Mouse (Mus musculus) spleen, postnatal 36 days (tissue): ENCODE data around the gene Ttc16.
A peak's percentile ranks its signal among the peaks of the same experiment; 100 is the strongest.

Source experiments
- DNase-seq, 2 experiments: peaks; one replicate each; pipeline ENCODE4 v3.0.0; 2022; ENCODE audit warnings: low spot score in 2 of 2, mixed read lengths in 1 of 2

Ttc16 gene

DNA sequence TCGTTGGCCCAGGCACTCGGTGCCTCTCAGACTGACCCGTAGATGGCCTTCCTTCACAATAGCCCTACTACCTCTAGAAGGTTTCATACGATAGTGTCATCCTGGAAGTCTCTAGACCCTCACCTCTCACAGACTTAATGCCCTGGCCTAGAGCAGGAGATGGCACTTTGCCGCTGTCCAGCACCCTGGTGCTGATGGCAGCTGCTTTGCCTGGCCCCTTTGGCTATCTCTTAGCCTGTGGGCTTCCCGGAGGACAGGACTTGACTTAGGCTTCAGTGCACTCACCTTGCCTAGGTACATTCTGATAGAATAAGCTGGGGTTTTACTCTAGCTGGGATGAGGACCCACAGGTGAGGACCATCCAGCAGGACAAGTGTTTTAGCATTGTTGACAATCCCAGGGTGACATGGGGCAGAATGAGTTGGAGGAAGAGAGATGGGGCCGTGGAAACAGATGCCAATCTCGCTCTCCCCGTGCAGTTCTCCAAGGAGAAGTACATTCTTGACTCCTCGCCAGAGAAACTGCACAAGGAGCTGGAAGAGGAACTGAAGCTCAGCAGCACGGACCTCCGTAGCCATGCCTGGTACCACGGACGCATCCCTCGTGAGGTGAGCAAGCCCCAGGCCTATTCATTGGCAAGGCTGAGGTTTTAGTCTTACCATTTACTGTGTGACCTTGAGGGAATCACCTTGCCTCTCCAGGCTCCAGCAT lies 31.0 kb downstream of the Ttc16 start:
- DNase-seq: no peak

DNA sequence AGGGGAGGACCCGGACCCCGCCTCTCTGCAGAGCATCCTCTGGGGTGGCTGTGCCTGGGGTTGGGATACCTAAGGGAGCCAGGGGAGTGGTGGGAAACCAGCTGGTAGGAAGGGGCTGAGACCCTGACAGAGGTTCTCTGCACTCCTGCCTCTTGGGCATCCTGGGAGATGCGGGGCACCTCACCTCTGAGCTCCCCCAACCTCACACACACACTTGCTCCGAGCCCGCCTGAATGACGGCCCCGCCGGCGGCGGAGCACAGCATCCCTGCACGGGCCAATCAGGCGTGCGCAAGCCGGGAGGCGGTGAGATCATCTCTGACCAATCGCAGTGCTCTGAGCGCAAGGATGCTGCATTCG lies 33.3 kb downstream of the Ttc16 start:
- DNase-seq: no peak

DNA sequence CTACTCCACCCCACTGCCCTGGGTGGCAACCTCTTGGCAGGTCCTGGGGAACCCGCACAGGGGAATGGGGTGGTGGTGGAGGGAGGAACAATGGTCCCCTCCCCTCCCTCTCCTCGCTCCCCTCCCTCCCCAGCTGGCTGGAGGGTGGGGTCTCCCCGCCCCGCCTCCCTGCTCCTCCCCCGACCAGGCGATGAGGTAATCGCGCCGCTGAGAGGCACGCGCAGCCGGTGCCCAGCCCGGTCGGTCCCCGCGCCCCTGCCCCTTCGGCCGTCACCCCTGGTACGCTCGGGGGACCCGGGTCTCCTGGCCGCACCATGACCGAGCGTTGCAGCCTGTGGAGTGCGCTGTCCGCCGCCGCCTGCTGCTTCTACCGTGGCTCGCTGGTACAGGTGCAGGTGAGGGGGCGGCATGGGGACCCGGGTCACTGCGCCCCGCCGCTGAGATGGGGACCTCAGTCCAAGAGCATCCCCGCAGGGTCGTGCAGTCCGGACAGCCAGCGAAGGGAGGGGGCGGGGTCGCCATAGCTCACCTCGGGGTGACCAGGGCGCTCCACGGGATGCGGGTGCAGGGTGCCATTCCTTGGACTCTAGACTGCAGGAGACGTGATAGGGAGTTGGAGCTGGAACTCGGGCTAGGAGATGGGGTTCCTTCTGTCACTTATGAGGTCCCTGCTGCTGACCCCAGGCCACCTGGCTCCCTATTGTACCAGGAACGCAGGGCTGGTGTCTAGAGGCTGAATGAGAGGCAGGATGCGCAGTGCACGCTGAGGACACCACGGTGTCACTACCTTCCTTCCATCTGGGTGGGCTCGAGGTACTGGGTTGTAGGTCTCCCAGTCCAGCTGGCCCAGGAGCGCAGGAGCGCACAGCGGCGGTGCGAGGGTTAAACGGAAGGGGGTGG lies 33.9 kb downstream of the Ttc16 start:
- DNase-seq: no peak

DNA sequence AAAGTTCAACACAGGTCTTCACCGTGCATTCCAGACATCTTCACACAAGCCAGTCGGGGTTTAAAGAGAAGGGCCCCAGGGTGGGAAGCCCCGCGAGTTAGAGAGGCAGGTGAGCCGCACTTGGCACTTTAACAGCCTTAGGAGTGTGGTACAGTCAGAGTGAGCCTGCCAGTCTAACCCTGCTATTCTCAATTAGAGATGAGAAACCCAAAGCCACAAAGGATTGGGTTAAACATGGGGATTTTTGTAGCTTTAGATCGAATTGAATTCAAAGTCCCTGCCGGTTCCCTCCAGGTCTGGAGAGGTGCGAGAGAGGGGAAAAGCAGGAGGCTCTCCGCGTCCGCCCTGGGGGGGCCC lies 34.5 kb downstream of the Ttc16 start, which contains the start of gene 6330409D20Rik:
TSS of gene 6330409D20Rik (minus strand) at position 101 of the 357 bp plus-strand sequence.
- DNase-seq: no peak

DNA sequence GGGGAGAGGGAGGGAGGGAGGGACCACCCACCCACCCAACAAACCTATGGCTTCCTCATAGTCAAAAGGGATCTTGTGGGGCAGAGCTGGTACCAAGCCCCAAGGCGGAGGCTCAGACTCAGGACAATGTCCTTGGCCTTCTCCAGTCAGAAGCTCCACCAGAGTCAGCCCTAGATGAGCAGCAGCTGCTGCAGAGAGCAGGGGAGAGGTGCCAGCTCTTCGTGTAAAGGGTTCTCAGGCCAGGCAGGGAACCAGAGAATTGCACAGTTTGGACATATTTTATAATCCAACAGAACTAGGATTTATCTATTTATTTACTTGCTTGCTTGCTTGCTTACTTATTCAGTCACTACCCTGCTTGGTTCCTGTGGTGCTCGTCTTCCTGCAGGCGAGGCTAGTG lies 36.1 kb downstream of the Ttc16 start:
- DNase-seq: no peak

DNA sequence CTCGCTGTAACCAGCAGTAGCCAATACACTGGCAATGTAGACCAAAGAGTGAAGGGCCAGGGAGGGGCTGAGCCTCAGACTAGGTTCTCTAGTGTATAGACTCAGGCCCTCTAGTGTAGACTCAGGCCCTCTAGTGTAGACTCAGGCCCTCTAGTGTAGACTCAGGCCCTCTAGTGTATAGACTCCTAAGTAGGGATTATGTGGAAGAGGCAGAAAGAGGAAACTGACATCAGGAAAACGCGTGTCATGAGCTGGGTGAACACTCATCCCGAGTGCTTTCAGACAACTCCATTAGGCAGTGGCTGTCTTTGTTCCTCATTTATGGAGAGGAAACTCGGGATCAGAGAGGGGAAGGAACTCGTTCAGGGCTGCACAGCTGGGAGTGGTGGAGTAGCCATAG lies 38.4 kb downstream of the Ttc16 start:
- no peak for DNase-seq

DNA sequence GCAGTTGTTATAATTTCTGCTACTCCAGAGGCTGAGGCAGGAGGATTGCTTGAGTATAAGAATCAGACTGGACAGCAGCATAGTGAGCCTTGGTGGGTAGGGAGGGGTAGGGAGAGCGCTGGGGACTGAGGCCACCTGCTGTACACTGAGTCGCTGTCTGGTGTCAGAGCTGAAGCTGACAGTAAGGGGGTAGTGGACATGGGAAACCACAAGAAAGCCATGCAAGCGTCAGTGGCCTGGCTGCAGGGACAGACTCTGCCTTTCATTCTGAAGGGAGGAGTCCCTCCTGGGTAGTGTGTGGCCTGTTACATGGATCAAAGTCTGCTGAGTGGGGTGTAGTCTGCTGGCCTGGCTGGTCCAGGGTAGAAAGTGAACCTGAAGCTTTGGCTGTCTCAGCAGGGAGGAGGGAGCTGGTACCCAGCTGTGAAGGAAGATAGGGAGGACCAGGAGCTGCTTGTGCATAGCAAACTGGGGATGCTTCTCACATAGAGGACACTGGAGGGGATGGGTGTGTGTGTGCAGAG lies 39.1 kb downstream of the Ttc16 start:
- no peak for DNase-seq

DNA sequence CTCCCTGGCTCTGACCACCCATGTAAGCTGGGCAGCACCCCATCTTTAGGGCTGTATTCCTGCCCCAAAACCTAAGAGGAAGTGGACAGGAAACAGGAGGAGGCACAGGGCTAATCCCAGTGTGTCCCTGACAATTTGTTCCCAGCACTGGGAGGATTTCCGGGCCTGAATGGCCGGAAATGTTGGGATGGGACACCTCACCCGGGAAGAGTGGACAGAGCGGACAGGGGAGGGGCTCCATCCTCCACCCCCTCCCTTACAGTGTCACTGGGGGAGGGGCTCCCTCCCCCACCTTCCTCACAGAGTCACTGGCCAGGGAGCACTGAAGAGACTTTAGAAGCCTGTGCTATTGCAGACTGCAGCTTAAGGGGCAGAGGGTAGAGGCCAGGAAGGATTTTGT lies 40.5 kb downstream of the Ttc16 start:
- DNase-seq: no peak

DNA sequence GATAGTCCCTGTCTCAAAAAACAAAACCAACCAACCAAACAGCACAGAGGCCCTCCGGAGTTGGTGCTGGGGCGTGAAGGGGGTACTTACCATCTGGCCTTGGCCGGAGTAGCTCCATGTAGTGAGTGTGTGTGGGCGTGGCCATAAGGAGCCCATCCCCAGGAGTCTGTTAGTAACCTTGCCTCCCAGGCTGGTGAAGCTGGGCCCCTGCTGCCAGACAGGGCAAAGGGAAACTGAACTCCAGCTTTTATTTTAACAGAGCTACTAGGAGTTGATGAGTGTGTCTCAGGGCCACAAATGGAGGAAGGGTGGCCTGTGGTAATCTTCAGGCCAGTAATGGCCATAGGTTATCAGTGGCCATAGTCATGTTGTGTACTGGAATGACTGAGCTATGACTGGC lies 41.0 kb downstream of the Ttc16 start:
- no peak for DNase-seq

DNA sequence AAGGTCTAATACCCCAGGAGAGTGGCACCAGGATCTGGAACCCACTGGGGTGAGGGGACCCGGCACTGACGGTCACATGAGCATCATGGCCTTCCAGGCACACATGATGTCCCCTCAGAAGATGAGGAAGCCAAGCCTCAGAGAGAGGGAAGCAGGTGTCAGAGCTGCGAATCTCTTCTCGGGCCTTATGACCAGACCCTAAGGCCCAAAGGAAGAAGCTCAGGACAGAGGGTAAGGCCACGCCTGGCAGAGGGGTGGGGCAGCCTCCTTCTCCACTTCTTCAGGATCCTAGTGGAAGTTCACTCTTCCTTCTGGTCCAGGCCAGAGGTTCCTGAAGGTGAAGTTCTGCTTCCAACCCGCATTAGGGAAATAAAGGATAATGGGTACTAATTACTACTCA lies 42.7 kb downstream of the Ttc16 start:
- DNase-seq: no peak

DNA sequence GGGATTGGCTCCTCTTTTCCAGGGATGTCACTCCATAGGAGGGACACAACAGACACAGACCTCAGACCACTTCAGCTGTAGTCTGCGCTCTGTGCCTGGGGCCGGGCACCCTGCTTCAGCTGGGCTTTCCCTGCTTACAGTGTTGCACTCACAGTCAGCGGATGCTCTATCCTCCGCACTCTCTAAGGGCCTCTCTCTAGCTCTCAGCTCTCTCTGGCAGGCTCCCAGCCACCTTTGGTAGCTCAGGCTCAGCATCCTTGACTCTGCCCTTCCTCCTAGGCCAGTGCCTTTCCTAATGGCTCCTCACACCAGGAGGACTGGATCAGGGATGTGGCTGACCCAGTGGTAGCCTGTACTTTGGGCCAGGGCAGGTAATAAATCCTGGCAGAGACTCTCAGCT lies 43.5 kb downstream of the Ttc16 start:
- DNase-seq: no peak

DNA sequence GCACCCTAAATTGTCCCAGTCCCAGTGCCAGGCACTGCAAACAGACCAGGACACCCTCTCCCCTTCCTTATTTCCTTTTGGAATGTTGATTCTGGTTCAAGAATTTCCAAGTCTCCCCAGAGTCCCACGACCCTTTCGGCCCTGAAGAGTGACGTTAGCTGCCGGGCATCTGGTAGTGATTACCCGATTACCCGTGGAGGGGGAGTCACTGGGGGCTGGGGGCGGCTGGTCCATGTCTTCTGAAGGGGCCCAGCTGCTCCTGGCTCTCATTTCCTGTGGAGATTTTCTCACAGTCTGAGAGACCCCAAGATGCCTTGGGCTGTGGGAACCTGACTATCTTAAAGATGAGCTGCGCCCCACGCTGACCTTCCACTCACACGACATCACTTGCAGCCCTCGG lies 44.6 kb downstream of the Ttc16 start:
- DNase-seq: no peak

DNA sequence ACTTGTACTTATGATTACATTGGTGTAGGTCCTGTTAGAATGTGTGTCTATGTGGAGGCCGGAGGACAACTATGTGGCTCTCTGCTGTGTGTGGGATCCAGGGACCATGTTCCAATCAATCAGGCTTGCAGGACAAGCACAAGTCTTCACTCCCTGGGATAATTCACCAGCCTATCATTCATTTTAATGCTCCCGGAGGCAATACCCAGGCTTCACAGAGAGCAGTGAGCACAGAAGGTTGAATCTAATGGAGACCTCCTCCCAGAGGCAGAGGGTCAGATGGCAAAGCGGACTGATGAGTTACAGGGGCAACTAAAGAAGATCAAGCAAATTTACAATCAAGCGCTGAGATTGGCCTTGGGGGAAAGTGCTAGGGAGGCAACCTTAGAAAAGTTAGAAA lies 45.9 kb downstream of the Ttc16 start:
- DNase-seq: no peak

DNA sequence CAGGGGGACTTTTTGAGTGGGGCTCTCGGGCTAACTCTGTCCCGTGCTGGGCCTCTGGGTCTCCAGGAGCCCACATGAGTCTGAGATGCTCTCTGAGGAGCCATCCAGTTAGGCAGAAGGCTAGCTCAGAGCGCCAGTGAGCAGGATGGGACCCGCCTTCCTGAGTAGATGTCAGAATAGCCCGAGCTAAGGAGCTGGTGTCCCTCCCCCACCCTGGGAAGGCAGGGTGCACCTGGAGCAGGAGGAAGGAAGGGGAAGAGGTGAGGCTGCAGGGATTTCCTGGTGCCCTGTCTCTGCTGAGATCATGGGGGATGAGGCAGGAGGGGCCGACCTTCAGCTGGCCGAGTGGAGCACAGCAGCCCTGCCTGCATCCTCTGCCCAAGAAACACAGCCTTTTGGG lies 47.0 kb downstream of the Ttc16 start:
- no peak for DNase-seq

DNA sequence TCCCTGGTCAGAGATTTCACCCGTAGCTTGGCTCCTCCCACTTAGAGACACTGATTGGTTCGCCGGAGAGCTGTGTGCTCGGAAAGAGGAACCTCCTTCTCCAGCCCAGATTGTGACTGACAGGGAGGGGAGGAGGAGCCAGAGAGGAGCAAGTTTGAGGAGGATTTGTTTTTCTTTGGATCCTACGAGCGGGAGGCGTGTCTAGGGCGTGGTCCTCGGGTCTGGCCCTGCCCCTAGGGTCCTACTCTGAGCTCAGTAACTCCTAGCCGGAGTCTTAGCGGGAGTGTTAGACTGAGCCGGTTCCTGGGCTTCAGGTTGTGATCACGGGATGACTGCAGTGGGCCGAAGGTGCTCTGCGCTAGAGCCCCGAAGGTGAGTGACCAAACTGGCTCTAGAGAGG lies 48.0 kb downstream of the Ttc16 start:
- peak; percentile 86 to 89 for DNase-seq

DNA sequence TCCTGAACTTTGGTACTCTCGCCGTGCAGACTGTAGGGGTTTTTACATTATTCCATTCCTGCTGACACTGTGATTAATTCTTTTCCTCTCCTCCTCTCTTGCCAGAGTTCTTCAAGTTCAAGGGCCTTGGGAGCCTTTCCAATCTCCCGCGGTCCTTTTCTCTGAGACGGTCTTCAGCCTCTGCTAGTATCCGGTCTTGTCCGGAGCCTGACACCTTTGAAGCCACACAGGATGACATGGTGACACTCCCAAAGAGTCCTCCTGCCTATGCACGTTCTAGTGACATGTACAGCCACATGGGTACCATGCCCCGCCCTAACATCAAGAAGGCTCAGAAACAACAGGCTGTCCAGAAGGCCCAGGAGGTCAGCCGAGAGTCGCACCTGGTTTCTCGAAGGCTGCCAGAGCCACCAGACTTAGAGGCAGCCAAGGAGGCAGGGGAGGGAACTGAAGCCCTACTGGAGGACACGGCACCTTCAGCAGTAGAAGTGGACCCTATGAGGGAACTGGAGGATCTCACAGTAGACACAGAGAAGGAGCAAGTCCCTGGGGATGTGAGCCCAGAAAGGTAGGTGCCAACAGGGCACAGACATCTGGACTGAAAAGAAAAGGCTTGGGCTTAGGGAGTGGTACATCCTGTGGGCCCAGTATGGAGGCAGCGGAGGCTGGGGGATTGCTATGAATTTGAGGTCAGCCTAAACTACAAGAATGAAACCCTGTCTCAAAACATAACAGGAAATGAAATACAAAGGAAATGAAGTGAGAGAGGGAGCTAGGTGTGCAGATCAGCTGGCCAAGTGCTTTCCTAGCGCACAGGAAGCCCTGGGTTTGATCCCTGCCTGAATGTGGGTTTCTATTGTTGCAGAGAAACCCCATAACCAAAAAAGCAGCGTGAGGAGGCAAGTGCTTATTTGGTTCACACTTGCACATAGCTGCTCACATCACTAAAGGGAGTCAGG lies 50.3 kb downstream of the Ttc16 start:
- DNase-seq: peak in 1 of 2 experiments; percentile 39

DNA sequence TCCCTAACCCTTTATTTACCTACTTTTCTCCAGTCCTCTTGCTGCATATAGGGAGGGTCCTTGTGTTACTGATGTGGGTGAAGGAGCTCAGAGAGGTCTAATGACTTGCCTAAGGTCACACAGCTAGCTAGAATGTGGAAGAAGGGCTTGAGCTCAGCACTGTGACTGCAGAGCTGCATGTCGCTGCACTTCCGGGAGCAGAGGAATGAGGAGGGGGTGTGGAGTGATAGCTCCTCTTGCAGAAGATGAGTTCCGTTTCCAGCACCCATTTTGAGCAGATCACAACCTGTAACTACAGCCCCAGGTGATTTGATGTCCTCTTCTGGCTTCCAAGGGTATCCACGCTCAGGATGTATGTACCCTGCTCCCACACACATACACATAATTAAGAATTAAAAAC lies 51.3 kb downstream of the Ttc16 start:
- no peak for DNase-seq

DNA sequence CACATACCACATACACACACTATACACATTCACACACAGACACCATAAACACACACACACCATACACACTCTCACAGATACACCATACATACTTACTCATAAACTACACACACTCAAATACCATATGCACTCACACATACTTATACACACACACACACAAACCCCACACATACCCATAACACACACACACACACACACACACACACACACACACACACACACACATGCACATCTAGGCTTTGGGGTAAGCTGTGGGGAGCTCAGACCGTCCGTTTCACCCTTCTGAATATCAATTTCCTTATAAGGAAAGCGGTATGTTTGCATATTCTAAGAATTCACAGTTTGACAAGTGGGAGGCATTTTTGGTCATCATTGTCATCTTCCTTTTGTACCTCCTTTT lies 52.9 kb downstream of the Ttc16 start:
- DNase-seq: no peak

DNA sequence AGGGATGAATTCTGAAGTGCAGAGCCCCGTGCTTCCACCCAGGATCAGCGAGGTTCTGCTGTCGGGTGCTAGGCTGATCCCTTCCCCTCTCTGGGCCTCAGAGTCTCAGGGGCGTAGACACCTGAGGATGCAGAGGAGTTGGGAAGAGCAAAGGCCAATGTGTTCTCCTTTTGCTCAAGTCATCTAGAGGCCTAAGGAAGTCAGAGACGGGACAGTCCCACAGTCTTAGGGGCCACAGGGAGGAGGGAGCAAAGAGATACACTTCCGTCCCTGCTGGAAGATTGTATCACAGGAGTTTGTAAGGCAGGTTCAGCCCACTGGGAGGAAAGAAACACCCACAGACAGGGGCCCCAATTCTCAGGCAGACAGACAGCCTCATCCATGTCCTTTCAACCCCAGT lies 53.4 kb downstream of the Ttc16 start:
- peak; percentile 54 to 61 for DNase-seq

DNA sequence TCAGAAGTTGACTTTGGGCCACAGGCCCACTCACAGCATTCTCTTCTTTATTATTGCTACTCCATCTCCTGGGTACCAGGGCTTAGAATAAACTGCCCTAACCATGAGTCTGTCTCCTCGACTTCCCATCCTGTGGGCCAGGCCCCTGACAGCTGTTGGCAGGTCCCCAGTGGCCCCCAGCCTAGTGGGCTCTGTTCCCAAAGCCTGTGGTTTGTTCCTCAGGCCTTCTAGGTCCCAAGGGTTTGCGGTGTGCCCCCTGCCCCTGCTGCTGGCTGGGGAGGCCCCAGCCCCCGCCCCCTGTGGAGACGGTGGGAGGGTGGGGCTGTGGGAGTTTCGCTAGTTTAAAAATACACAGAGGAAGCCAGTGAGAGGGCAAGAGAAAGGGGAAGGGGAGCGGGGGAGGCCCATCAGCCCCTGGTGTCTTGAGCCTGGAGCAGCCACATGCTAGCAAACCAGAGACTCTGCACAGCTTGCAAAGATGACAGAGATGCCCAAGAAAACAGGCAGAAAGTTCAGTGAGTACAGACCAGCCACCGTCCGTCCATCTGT lies 54.7 kb downstream of the Ttc16 start, which contains the start of gene Sh2d3c:
TSS of gene Sh2d3c (plus strand) at position 375 of the 549 bp plus-strand sequence.
- peak; percentile 82 to 84 for DNase-seq

DNA sequence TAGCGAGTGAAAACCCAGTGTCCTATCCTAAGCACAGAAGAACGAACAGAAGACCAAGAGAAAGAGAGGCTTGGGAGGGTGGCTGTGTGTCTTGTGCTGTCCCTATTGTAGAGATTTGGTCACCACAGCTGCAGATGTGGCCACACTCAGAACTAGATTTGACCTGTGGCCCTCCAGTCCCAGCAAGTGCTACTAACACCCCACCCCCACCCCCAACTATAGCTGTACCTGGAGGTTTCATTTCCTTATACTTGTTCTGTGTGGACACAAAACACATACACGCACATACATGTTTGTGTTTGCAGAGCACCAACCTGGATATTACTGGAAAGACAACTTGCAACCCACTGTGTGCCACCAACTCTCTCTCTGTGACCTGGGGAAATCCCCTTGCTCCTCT lies 55.4 kb downstream of the Ttc16 start:
- DNase-seq: no peak
